Mouse (Mus musculus): ENCODE data around the gene Aak1.

DNA sequence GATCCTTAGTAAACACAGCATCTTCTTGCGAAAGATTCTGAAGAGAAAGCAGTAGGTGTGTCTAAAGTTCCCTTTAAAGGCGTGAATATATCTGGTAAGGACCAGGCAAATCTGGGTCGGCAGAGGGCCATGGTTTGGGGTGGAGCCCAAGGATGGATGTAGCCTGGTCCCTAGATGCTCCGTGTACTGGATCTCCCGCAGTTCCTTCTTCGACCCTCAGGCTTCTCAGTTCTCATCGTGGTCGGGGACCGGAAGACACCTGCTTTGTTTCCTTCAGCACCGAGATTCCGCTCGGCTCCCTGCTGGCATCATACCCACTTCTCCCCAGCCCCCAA lies 770 bp upstream of the Aak1 start:
- TF ChIP-seq POLR2A (IDR thresholded peaks at IDR 0.05; ENCODE audit: insufficient read length, low read depth) (no peak), REST (IDR thresholded peaks at IDR 0.05; ENCODE audit: insufficient read depth, insufficient read length) (no peak), CEBPB (IDR thresholded peaks at IDR 0.05; ENCODE audit: insufficient read depth, poor library complexity, severe bottlenecking) (no peak), USF1 (IDR thresholded peaks at IDR 0.05; ENCODE audit: low read depth) (no peak), MAX (IDR thresholded peaks at IDR 0.05; ENCODE audit: low read depth) (no peak), POLR2AphosphoS2 (IDR thresholded peaks at IDR 0.05; ENCODE audit: insufficient read length, low read depth) (no peak), TCF12 (IDR thresholded peaks at IDR 0.05; ENCODE audit: insufficient read depth, poor library complexity, severe bottlenecking) (no peak), MYOG (IDR thresholded peaks at IDR 0.05; ENCODE audit: control insufficient read depth in 1 of 3, insufficient read depth in 1 of 3, insufficient read length in 2 of 3, low read depth in 2 of 3) (no peak), E2F4 (IDR thresholded peaks at IDR 0.05; ENCODE audit: insufficient read depth) (no peak)
